Mouse (Mus musculus): ENCODE measurements around the gene Nol9.
A peak's percentile ranks its signal among the peaks of the same experiment; 100 is the strongest.

DNA sequence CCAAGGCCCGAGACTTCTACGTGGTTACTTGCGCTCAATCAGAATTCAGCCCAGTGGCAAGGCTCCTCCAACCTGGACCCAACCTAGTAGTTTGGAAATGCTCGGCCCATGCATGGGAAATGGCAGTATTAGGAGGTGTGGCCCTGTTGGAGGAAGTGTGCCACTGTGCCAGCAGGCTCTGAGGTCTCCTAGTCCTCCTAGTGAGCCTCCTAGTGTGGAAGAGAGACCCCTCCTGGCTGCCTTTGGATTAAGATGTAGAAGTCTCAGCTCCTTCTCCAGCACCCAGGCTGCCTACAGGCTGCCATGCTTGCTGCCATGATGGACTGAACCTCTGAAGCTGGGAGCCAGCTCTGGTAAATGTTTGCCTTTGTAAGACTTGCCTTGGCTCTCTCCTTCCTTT lies 9.1 kb upstream of the Nol9 start:
- peak; percentile 23; the same call in 1 of the 2 replicates for TF ChIP-seq CTCF (IDR thresholded peaks at IDR 0.05; ENCODE audit: low read depth)
- no peak for TF ChIP-seq EP300 (IDR thresholded peaks at IDR 0.05; ENCODE audit: low read depth)
